Mouse (Mus musculus) left cerebral cortex, postnatal 10 days (tissue): ENCODE results near the gene Top2b. TPM values are rescaled to one million over a fixed set of nuclear protein-coding genes. Genes with fewer than 3 reads are reported as not detected.

Source experiments
- DNase-seq, 2 experiments: peaks; one replicate each; pipeline ENCODE4 v3.0.0; 2021 to 2022; ENCODE audit warnings: low spot score in 2 of 2, mixed read lengths in 1 of 2; ENCODE audit errors: extremely low spot score in 1 of 2
- intact Hi-C: fragments of 180-260 bp; cut with DNase I; formaldehyde crosslinking; loops from one replicate; pipeline ENCODE4 v1.15.1; 2025
- total RNA-seq, 2 experiments: library from RNA; stranded (reverse); gene quantifications; 2 replicates each; pipeline ENCODE4 v1.2.3; 2021

Top2b gene
- total RNA-seq, 2 experiments from 2014 or later, result 155 to 157 TPM

- intact Hi-C loops, result no loop called here
- DNase-seq, result no peak
Measured at GRCm38 (mm10) chr14:16483656-16484380, 118.8 kb downstream of the Top2b start.

Other genes starting within 250 kb of the Top2b start
- 10 to 100 TPM; 30.2 to 31.2 TPM for gene Ngly1, start 115.9 kb upstream of the Top2b start, total RNA-seq
- 10 to 100 TPM in 1 of 2 experiments, 1 to 10 TPM in 1; 10.0 to 11.9 TPM for gene Oxsm, start 115.4 kb upstream of the Top2b start, total RNA-seq